Mouse (Mus musculus) natural killer cell, adult 2 months (primary cell): Measurements from ENCODE around the gene A1bg.

Source experiments
- DNase-seq, 2 experiments: peaks; one replicate each; pipeline ENCODE4 v3.0.0; 2022; ENCODE audit warnings: low spot score in 2 of 2

A1bg gene

DNA sequence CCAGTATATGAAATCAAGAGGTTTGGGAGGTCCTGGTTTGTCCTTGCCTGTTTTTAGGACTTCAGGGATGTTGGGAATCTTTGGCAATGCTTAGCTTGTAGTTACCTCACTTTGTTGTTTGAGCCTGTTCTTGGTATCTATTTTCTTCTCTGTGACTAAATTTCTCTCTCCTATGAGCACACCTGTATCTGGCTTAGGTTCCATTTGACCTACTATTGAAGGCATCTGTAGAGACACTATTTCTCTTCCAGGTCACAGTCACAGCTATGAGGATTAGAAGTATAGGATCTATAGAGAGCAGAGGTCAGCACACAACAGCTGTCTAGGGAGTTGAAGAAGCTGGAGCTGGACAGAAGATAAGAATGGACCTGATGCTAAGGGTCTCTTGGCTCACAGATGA is at the start of gene A1bg:
A1bg (minus strand) TSS at position 101 of the 400 bp plus-strand sequence.
- no peak for DNase-seq

DNA sequence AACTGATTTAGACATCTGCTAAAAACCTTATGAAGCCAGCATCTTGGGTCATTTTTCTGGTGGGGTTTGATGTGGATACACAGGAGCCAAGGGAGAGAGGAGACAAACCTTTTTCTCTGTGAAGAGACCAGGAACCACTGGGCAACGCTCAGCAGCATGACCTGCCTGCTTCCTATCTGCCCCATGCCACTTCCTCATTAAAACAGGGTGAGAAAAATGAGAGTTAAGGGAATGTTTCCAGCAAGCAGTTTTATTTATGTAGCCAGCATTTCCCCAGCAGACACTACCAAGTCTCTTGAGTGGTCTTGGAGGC is 45.7 kb upstream of the A1bg start:
- no peak for DNase-seq

DNA sequence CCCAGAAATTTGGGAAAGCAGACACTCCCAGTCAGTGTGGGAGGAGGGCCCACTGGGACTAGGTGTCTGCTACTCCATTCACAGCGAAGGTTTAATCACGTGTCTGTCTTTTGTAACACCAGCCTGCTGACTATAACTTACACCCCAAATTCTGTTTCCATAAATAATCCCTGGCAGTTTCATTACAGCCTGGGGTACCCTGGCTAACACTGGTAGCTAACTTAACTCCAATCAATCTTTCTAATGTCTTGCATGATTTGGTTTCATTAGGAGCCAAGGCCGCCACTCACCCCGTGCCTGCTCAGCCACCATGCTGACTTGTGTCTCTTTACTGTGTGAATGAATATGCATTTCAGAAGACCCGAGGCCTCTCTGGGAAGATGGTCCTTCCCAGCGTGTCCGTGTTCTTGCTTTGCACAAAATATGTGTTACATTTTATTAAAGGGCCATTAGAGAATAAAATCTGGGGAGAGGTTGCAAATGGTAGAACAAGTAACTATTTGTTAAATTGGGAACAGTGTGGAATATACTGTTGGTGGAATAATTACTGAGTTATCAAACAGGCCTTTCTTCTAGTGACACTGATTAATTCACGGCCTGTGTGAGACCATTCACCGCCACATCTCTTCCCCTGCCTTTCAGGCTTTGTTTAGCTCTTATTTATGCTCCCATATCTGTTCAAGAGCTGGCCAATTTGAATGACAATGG is 45.2 kb upstream of the A1bg start:
- DNase-seq = no peak

DNA sequence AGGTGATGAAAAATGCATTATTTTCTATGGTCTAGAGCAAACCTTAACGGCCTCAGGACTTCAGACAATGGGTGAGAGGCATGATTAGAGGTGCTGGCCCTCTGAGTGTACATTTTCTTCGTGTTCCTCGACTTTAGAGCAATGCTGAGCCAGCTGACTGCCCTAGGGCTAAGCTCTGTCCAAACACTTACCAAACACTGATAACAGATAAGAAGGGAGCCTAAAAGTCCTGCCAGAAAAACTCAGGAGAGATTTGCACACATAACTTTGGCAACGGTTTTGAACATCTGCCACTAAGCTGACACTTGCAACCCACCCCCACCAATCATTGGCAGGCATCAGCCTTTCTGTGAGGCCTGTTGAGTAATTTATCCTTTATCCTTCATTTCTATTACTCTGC is 2.9 kb upstream of the A1bg start:
- DNase-seq = no peak

DNA sequence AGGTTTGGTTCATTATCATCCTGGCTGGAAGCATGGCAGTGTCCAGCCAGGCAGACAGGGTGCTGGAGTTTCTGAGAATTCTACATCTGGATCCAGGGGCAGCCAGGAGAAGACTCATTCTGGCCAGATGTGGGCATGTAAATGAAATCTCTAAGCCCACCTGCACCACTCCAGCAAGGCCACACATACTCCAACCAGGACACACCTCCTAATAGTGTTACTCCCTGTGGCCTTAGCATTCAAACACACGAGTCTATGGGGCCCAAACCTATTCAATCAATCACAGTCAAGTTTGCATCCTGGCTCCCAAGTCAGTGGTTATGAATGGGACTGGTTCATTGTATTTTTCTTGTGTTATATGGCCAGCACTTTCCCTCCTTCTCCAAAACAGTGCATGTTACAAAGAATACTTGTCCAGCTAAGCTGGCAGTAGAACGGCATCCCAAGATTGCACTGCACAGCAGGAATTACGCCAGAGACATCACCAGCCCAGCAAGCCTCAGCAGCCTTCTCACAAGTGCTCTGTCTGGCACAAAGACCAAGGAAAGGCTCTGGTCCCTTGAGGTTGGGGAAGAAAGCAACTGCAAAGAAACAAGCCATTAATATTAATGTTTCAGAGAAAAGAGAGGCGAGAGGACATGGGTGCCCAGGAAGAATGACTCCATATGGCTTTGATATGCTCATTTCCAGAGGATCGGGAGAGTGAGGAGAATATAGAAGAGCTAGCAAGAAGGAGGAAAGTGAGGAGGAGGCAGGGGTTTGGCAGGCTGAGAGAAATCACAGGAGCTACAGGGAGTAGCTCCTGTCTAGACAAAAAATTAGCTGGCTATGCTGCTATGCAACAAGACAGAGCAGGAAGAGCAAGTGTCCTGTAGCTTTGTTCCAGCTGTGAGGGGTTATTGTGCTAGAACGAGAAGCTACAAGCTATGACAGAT is 18.8 kb downstream of the A1bg start:
- DNase-seq = no peak

DNA sequence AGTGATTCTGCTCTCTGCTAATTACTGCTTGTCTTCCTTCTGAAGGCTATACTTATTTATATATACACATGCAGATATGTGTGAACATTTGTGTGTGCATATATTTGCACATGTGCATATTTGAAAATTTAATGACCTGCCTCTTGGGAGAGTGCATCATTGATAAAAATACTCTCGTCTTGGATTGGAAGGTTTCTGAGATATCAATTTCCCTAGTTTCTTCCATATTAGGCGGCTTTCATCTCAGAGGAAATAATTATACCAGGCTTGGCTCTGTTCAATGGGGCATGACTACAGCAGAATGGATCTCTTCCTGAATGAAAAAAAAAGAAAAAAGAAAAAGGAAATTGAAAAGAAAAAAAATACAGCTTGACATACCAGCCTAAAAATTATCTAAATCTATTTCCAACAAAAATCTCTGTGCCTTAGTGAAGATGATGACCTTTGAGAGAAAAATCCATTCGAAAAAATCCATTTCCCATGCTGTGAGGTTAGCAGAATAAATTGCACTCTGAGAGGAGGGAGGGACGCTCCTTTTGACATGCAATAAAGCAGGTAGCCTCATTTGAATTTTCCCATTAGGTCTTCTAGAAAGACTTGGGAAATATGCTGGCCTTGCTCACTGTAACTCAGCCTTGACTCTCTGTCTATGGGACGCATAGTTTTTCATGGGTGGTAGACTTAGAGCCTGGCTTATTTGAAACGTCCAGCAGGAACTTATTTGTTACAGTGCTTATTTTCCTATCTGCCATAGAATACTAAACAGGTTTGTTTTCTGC is 24.4 kb downstream of the A1bg start:
- no peak for DNase-seq

DNA sequence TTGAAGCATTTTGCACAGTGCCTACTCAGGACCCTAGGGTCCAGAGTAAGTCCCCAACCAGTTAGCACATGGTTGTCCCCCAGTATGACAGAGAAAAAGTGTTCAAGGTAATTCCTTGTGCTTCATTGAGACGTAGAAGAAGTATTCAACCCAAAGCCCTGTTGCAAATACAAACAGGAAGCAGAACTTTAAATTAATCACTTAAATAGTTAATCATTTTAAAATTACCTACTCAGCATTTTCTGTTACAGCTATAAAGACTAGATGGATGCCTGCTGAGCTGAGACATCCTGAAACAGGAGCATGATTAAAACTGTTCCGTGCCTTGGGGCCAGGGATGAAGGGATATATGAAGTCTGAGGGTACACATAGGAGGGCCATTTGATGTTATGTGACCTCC is 26.8 kb downstream of the A1bg start:
- no peak for DNase-seq

DNA sequence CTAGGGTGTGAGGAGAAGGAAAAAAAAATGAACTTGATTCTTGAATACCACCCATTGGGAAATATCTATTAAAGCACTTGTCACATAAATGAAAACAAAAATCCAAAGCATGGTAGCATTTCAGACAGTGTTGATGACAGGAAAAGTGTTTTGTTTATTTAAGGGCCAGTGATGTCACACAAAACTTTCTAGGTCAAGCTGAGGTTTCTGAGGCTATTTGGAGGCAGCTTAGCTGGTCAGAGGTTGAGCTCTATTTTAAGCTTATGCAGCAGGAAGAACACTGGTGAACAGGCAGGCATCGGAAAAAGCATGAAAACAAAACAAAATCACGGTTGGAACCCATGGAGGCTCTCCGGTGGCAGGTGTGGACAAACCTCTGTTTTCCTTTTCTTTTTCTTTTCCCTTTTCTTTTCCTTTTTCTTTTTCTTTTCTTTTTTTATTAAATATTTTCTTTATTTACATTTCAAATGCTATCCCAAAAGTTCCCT is 29.8 kb downstream of the A1bg start:
- no peak for DNase-seq

DNA sequence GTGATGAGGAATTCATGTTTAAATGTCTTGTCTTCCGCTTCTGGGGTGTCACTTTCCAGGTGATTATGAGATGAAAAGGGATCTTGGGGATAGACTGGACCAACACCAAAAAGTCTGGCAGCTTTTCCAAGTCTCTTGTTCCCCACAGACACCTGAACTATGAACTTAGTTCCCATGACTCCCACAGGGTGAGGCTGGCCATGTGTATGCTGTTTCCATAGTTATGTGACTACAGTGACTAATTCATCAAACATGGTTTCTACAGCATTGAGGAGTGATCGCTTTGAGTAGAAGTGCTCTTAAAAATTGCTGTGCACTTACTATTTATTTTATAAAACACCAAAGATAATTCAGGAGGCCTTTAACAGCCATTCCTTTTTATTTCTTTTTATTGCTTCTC is 34.1 kb downstream of the A1bg start:
- no peak for DNase-seq

DNA sequence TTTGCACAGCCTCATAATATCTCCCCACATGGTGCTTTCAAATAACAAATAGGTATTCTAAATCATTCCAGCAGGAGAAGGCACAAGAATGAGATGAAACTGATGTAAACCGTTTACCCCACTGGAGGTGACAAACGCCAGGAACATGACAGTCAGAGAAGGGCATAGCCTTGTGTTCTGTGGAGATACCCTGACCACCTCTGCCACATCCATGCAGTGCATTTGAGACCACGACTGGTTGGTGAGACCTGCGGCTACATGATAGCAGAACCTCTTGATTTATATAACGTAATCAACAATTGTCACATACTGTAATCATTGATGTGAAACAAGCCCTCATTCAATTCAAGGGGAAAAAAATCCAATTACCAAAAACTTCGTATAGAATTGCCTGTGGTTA is 47.1 kb downstream of the A1bg start:
- no peak for DNase-seq

DNA sequence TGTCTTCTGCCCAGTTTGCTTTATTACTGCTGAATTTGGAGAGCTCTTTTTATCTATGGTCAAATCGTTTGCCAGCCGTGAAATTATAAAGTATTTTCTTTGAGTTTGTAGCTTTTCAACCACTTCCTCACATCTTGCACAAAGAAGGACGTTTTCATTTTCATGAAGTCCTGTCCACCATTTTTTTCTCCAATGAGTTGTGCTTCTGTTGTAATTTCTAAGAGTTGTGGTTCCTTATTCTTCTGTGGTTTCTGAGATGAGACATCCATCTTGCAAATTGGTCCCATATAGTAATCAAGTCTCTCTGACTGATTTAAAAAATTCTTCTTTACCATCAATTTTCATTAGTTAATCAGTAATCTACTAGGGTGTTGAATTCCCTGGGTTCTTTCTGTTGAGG is 60.4 kb downstream of the A1bg start:
- no peak for DNase-seq

DNA sequence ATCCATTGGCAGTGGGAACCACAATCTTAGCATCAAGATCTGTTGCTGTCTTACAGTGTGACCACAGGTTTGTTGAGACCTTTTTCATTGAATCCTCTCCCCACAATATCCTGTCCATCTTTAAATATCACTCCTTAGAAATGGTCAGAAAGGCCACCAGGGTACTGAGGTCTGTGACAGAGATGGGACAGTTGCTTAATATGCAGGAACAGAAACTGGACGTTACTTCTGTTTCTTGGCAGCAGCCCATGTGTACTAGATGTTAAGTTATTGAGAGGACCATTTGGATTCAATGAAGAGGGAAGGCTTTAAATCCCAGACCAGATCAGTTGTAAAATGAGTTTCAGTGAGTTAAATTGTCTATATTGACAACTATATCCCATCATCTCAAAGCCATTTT is 67.7 kb downstream of the A1bg start:
- no peak for DNase-seq

DNA sequence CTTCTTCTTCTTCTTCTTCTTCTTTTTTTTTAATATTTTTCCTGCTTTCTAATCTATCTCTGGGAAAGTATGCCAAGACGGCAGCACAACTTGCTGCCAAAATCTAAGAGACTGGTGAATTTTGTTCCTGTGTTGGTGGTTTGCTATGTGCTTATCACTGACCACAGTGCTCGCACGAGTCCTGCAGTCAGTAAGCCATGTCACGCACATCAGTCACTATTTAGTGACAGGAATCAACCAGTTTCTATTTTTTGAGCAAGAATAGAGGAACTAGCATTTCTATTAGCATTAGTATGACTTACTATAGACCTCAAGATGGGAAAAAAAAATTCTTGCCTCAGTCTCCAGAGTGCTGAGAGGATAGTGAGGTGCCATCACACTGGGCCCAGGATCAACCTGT is 68.7 kb downstream of the A1bg start:
- no peak for DNase-seq

DNA sequence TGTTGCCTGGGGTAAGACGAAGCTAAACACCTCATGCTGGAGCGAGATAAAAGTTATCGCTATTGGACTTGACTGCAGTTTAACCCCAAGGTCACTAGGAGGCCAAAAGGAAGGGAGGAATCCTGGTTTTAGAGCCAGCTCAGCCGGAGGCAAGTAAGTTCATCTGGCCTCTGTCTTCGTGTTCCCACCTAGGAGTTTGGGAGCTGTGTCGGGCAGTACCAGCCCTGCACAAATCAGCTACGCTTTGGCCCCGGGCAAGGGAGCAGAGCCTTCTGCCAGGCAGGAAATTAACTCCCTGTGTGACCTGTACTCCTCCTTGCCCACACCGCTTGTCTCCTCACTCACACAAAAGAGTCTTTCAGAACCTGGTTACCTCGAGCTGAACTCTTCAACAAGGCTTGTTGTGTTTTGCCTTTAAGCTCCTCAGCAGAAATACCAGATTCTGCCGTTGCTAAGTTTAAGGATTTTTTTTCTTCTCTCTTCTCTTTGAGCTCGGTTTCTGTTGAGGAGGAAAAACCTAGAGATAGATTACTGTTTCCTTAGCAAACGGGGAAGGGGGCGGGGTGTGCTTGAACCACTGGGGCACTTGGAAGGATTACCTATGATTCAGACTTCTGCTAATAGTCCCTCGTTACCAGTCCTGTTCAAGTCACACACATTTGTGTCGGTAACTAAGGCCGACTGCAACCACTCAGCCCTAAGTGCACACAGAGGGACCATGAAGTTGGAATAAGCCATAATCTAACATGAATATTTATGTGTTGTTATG is 69.4 kb downstream of the A1bg start, which contains the start of gene Fam84b:
Fam84b (minus strand) TSS at position 548 of the 769 bp plus-strand sequence.
- no peak for DNase-seq

DNA sequence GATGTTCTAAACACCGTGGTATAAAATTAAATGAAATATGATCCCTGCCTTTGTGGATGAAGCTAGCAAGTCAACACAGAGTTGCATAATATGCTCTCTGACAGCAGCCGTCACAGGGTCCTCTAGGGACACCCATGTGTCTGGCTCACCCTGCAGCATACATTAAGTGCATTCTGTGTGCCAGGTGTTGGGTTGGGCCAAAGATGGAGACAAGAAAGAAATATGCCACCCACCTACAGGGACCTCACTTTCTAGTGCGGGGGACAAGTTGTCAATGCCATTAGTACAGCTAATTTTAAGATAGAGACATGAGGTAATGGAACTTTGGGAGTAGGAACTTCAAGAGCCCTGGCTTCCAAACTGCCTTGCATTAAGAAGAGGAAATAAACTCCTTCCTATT is 74.2 kb downstream of the A1bg start:
- no peak for DNase-seq
